Mouse (Mus musculus): ENCODE measurements around the gene Olfr124.

Olfr124 gene

GRCm38 (mm10) chr17:37799588-37799987 lies at the start of gene Olfr124:
Gene Olfr124, plus strand, starts transcription at chr17:37799888.
- in situ Hi-C loops (cut with MboI; ENCODE audit: low pct_unique_long_range_greater_than_20kb in 1 of 2, low sequenced_read_pairs in 2 of 2, unreplicated experiment in 1 of 2): no loop called here

- in situ Hi-C loops (cut with MboI; ENCODE audit: low pct_unique_long_range_greater_than_20kb in 1 of 2, low sequenced_read_pairs in 2 of 2, unreplicated experiment in 1 of 2): no loop called here
Measured at GRCm38 (mm10) chr17:37768307-37768706, 31.4 kb upstream of the Olfr124 start, which contains the start of gene Olfr122. Gene Olfr122, plus strand, starts transcription at chr17:37768607.

GRCm38 (mm10) chr17:37793229-37793628 lies 6.5 kb upstream of the Olfr124 start, which contains the start of gene Olfr123:
Gene Olfr123, plus strand, starts transcription at chr17:37793529.
- in situ Hi-C loops (cut with MboI; ENCODE audit: low pct_unique_long_range_greater_than_20kb in 1 of 2, low sequenced_read_pairs in 2 of 2, unreplicated experiment in 1 of 2): no loop called here

- in situ Hi-C loops (cut with MboI; ENCODE audit: low pct_unique_long_range_greater_than_20kb in 1 of 2, low sequenced_read_pairs in 2 of 2, unreplicated experiment in 1 of 2): no loop called here
Measured at GRCm38 (mm10) chr17:37832649-37833048, 33.0 kb downstream of the Olfr124 start, which contains the start of gene Olfr125. Gene Olfr125, plus strand, starts transcription at chr17:37832949.

GRCm38 (mm10) chr17:37847183-37847582 lies 47.5 kb downstream of the Olfr124 start, which contains the start of gene Olfr126:
Gene Olfr126, plus strand, starts transcription at chr17:37847483.
- in situ Hi-C loops (cut with MboI; ENCODE audit: low pct_unique_long_range_greater_than_20kb in 1 of 2, low sequenced_read_pairs in 2 of 2, unreplicated experiment in 1 of 2): no loop called here
